Mouse (Mus musculus) thymus, postnatal 14 days (tissue): ENCODE results near the gene 1700020L24Rik.

Experiments used
- DNase-seq: peaks from one replicate; pipeline ENCODE4 v3.0.0; 2021

1700020L24Rik gene

GRCm38 (mm10) chr11:83473235-83474016 is 35.9 kb downstream of the 1700020L24Rik start:
- peak; percentile 5 for DNase-seq
